Mouse (Mus musculus) testis, adult 2 months (tissue): ENCODE measurements around the gene Snx18. TPM values are rescaled to one million over a fixed set of nuclear protein-coding genes. Genes with fewer than 3 reads are reported as not detected.

Experiments
- H3K27ac ChIP-seq: fragments of 200-500 bp; 2 replicates; pipeline ENCODE4 v1.5.1; 2012; ENCODE audit warnings: low read depth, low read length; ENCODE audit not compliant: control insufficient read depth, insufficient read depth
- H3K27me3 ChIP-seq: fragments of 200-500 bp; 2 replicates; pipeline ENCODE4 v1.6.1; 2012; ENCODE audit warnings: mild to moderate bottlenecking, low read length, moderate library complexity; ENCODE audit not compliant: control insufficient read depth, insufficient read depth
- H3K36me3 ChIP-seq: fragments of 200-500 bp; 2 replicates; pipeline ENCODE4 v1.6.1; 2012; ENCODE audit warnings: mild to moderate bottlenecking, low read length; ENCODE audit not compliant: control insufficient read depth, insufficient read depth
- H3K4me1 ChIP-seq: fragments of 200-500 bp; 2 replicates; pipeline ENCODE4 v1.6.1; 2012; ENCODE audit warnings: low read length; ENCODE audit not compliant: control insufficient read depth, insufficient read depth
- H3K4me3 ChIP-seq: fragments of 200-500 bp; 2 replicates; pipeline ENCODE4 v1.5.1; 2012; ENCODE audit warnings: low read depth, mild to moderate bottlenecking, low read length, moderate library complexity, mixed read lengths; ENCODE audit not compliant: control insufficient read depth
- CTCF ChIP-seq: fragments of 200-500 bp; IDR thresholded peaks from 2 replicates; pipeline ENCODE4 v1.5.1; 2012; ENCODE audit warnings: low read depth, mild to moderate bottlenecking, inconsistent platforms, low read length, moderate library complexity; ENCODE audit not compliant: control insufficient read depth, insufficient read depth, insufficient replicate concordance
- POLR2A ChIP-seq: fragments of 200-500 bp; IDR thresholded peaks from 2 replicates; pipeline ENCODE4 v1.6.1; 2012; ENCODE audit warnings: low read depth, mild to moderate bottlenecking, inconsistent platforms, low read length, moderate library complexity; ENCODE audit not compliant: control insufficient read depth
- polyA plus RNA-seq: library from polyadenylated mRNA; depleted of rRNA; stranded (reverse); fragments of >200 nt; gene quantifications from 2 replicates; pipeline ENCODE4 v1.2.3, GENCODE M21; 2012

Gene Snx18
- polyA plus RNA-seq, 1 experiment: 2.0 TPM

- H3K4me3 ChIP-seq: no peak overlapping the region
- no peaks in the 10 kb centered on the region for H3K36me3 ChIP-seq
- TF ChIP-seq POLR2A: no peak
- no peak for TF ChIP-seq CTCF
- H3K27ac ChIP-seq: no peak overlapping the region
- H3K4me1 ChIP-seq: peaks cover 6% of the 10 kb centered on the region; the same call in 1 of the 2 replicates
- H3K27me3 ChIP-seq: no peaks in the 10 kb centered on the region
Observed at GRCm38 (mm10) chr13:113656639-113657038, 38.3 kb upstream of the Snx18 start.

GRCm38 (mm10) chr13:113655511-113655910 lies 37.1 kb upstream of the Snx18 start:
- no peak for TF ChIP-seq CTCF
- TF ChIP-seq POLR2A: no peak
- peaks cover 6% of the 10 kb centered on the region; the same call in 1 of the 2 replicates for H3K4me1 ChIP-seq
- H3K27me3 ChIP-seq: no peaks in the 10 kb centered on the region
- no peaks in the 10 kb centered on the region for H3K36me3 ChIP-seq
- H3K27ac ChIP-seq: no peak overlapping the region
- H3K4me3 ChIP-seq: no peak overlapping the region

GRCm38 (mm10) chr13:113640944-113641597 lies 22.7 kb upstream of the Snx18 start:
- H3K27me3 ChIP-seq: no peaks in the 10 kb centered on the region
- H3K27ac ChIP-seq: no peak overlapping the region
- H3K4me1 ChIP-seq: 0 out of 2 replicates have a peak, but pooled peaks cover 2% of the 10 kb centered on the region
- TF ChIP-seq POLR2A (no peak), CTCF (peak; percentile 23; the same call in 1 of the 2 replicates)
- no peak overlapping the region for H3K4me3 ChIP-seq
- no peaks in the 10 kb centered on the region for H3K36me3 ChIP-seq

- Histone ChIP-seq H3K27me3 (no peaks in the 10 kb centered on the region), H3K4me3 (no peak overlapping the region), H3K4me1 (peaks cover 6% of the 10 kb centered on the region; the same call in 1 of the 2 replicates), H3K27ac (no peak overlapping the region), H3K36me3 (no peaks in the 10 kb centered on the region)
- no peak for TF ChIP-seq POLR2A
Observed at GRCm38 (mm10) chr13:113638914-113639313, 20.6 kb upstream of the Snx18 start.

- peaks cover 6% of the 10 kb centered on the region for H3K4me1 ChIP-seq
- H3K27me3 ChIP-seq: no peaks in the 10 kb centered on the region
- peak overlapping the region; percentile 87 for H3K4me3 ChIP-seq
- TF ChIP-seq CTCF: no peak
- TF ChIP-seq POLR2A: no peak; the same call in 1 of the 2 replicates
- H3K27ac ChIP-seq: 0 out of 2 replicates have a peak overlapping the region, but pooled peaks have one; percentile 29
- no peaks in the 10 kb centered on the region for H3K36me3 ChIP-seq
Observed at GRCm38 (mm10) chr13:113635799-113636222, 17.4 kb upstream of the Snx18 start.

- H3K27ac ChIP-seq: no peak overlapping the region
- no peaks in the 10 kb centered on the region for H3K36me3 ChIP-seq
- peaks cover 6% of the 10 kb centered on the region for H3K4me1 ChIP-seq
- H3K27me3 ChIP-seq: no peaks in the 10 kb centered on the region
- TF ChIP-seq CTCF (no peak), POLR2A (no peak)
- no peak overlapping the region; the same call in 1 of the 2 replicates for H3K4me3 ChIP-seq
Observed at GRCm38 (mm10) chr13:113634732-113635481, 16.5 kb upstream of the Snx18 start.

- no peak for TF ChIP-seq POLR2A
- no peak for TF ChIP-seq CTCF
- Histone ChIP-seq H3K27me3 (no peaks in the 10 kb centered on the region), H3K4me3 (no peak overlapping the region), H3K4me1 (peaks cover 6% of the 10 kb centered on the region), H3K27ac (no peak overlapping the region), H3K36me3 (no peaks in the 10 kb centered on the region)
Observed at GRCm38 (mm10) chr13:113632506-113632905, 14.1 kb upstream of the Snx18 start.
